Mouse (Mus musculus) kidney, adult 9 months (tissue): ENCODE results near the gene Fmod.

Experiments used
- DNase-seq: peaks from one replicate; pipeline ENCODE4 v3.0.0; 2022

Fmod gene

GRCm38 (mm10) chr1:134077389-134078060, 40.5 kb downstream of the Fmod start:
- peak; percentile 57 for DNase-seq

DNA sequence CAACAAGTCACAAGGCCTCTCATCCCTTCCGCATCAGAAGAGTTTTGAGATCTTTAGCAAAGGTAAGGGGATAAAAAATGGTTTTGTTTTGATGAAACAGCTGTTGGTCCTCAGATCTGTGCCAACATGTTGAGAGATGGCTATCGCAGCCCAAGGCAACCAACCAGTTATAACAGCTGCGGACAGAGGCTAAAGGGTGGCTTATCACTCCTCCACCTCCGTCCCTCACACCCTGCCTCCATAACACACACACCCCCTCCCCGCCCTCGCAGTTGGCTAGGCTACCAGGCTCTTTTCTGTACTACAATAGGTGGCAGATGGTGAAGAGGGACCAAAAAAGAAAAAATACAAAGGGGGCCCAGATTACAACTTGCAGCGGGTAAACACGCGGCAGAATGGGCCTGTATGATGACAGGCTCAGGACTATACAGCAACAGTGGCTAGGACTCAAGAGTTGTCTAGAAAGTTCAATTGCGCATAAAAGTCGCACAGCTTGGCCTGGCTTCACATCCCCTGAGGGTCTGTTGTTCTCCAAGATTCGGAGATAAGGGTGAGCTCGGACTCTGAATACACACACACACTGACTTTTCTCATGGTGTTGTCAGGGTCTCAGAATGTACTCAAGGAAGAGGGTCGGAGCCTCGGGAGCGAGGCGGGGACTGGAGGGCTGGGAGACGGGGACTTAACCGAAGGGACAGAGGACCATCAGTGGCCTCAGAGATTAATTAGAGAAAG, 41.2 kb downstream of the Fmod start:
- peak; percentile 51 for DNase-seq

GRCm38 (mm10) chr1:134078802-134079476, 41.9 kb downstream of the Fmod start, which contains the start of gene Btg2:
Btg2 (minus strand) TSS chr1:134079120.
- peak; percentile 98 for DNase-seq

- peak; percentile 76 for DNase-seq
Measured at GRCm38 (mm10) chr1:134079477-134080163, 42.6 kb downstream of the Fmod start.

DNA sequence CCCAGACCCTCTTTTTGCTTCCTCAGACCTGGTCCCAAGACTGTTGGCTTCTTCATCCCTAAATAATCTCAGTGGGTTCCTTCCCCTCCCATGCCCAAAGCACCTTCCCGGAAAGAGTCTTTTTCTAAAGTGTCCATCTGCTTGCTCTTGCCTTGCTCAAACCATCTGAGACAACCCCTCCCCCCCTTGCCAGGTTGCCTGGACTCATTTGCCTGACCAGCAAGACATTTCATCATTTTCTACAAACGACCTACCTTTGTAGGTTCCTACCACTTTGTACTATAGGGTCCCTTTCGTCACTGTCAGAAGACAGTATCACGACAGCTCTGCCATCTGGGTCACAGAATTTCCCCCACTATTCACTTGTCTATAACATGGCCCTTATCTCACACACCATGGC, 43.4 kb downstream of the Fmod start:
- no peak for DNase-seq

DNA sequence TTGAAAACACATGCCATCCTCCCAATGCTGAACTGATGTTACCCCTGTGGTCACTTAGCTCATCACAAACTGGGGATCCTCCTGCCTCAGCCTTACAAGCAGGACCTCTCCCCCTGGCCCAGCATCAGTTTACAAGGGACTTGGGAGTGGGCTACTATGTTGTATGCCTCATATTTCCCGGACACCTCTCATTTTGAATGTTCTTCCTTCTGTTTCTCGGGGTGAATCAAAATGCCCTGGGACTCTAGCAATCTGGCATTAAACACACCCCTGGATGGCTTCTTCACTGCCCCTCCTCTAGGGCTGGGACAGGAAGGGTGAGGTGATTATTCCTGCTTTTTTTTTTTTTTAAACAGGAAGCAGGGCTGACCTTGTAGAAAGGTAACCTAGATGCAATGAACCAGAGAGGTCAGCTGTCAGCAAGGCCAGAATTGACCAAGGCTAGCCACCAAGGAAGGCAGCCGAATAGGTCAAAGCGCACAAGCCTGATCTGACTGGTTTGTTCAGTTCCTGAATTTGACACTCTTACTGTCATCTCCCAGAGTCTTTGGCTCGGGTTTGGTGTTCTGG, 43.9 kb downstream of the Fmod start:
- DNase-seq = peak; percentile 61

DNA sequence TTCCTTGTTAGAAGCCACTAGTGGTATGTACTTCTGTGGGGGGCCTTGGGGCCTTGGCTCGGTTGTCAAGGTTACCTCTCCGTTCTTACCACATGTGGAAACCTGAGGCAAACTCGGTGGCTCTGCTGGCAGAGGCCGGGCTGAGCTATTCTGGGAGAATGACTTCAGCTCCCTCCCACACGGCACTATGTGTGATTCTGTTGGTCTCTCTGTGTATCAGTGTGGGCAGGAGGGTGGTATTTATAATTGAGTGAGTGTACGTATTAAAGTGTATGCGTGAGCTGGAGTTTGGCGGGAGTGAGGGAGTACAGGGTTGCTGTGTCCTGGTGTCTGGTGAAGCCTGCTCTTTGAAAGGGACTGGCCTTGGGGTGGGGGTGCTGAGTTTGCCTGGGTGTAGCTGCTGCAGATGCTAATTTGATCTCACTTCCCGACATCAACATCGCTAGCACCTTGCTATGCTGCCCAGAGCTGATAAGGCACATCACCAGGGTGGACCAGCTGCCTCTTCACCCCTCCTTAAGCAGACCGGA, 46.0 kb downstream of the Fmod start:
- DNase-seq = peak; percentile 46

- no peak for DNase-seq
Measured at GRCm38 (mm10) chr1:134083676-134084075, 46.6 kb downstream of the Fmod start.

DNA sequence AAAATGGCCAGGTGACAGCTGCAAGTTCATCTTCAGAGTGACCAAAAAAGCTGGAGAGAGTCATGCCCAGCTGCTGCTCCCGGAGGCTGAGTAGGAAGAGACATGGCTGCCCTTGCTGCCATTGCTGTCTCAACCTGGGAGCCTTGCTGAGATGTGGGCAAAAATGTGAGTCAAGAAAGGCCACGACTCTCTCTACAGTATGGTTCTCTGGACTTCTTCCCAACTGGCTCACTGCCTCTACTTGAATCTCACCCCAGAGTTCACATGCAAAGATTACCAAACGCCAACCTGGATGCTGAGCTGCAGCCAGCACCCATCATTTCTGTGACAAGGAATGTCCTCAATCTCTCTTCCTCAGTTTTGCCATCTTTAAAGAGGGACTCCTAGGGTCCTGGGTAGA, 47.1 kb downstream of the Fmod start:
- DNase-seq = no peak

DNA sequence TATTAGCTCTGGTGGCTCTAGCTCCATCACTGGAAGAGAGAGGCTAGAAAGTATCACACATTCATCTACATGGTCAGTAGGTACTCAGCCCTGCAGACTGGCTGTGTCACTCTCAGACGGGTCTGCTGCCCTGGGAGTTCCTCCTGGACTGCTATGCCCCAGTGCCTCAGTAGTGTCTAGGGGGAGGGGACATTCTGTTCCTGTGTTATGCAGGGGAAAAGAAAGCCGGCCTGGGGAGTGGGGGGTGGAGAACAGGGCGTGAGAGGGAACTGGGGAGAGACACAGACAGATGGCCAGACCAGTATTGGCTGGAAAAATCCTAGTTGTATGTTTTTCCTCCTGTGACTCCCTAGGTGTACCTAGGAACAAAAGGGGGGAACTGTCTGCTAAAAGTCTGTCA, 49.0 kb downstream of the Fmod start:
- DNase-seq = no peak

GRCm38 (mm10) chr1:134086811-134087398, 49.9 kb downstream of the Fmod start:
- peak; percentile 63 for DNase-seq

DNA sequence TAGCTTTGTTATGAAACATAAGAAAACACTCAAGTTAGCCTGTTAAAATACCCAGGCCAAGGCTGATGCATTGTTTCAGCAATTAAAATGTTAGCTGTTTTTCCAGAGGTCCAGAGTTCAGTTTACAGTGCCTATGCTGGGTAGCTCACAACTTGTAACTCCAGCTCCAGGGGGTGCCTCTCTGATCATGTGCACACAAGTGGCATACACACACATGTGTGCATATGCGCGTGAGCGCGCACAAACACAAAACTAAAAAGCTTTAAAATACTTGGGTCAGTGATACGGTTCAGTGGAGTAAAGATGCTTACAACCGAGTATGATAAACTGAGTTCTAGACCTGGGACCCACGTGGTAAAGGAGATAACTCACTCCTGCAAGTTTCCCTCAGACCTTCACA, 52.0 kb downstream of the Fmod start:
- no peak for DNase-seq

GRCm38 (mm10) chr1:134091851-134092250, 54.8 kb downstream of the Fmod start:
- no peak for DNase-seq

DNA sequence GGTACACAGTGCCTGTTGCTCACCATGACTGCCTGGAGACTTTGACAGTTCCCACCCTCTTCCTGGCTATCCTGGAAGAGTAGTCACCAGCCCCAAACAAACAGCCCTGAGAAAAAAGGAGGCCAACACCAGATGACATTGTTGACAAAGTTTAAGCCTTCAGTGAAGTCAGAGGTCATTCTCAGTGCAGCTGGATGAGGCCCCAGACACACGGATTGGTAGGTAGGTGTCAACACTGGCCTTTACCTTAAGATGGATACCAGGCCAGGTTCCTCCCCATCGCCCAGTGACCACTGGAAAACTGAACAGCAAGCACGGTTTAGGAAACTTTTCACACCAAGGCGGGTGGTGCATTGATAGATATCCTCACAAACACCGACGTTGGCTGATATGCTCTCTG, 55.3 kb downstream of the Fmod start:
- no peak for DNase-seq

DNA sequence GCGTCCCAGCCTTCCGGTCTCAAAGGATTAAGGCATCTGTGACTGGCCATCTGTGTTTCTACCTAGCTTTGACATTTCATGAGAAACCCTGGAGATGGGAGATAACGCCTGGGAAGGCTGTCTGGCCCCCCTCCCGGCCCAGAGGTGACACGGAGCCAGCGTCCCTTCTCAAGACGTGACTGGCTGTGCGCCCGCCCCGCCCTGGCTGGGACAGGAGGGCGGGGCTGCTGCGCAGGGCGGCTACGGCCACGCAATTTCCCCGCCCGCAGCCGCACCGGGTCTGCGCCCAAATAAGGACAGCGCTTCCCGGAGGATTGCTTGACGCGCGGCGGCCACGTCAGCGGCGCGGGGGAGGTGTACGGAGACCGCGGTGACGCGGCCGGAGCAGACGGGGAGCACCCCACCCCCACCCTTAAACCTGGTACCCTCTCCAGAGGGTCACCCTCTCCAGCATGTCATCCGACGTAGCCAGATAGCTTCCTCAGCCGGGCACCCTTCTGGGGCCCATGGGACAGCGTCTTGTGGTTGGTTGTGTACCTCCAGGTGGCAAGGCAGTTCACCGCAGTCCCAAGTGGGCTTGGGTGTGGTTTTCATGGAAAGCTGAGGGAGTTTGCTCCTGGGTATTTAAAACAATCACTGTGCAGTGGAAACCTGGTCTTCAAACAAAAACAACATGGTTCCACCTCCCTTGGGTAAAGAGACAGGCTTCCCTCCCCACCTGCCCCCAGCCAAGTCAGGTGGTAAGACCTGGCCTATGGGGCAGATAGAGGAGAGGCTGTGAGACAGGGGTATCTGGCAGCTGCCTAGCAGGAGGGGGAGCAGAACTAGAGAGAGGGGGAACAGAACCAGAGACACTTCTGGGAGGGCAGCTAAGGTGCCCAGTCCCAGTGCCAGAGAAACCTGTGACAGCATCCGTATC, 56.1 kb downstream of the Fmod start:
- peak; percentile 92 for DNase-seq

DNA sequence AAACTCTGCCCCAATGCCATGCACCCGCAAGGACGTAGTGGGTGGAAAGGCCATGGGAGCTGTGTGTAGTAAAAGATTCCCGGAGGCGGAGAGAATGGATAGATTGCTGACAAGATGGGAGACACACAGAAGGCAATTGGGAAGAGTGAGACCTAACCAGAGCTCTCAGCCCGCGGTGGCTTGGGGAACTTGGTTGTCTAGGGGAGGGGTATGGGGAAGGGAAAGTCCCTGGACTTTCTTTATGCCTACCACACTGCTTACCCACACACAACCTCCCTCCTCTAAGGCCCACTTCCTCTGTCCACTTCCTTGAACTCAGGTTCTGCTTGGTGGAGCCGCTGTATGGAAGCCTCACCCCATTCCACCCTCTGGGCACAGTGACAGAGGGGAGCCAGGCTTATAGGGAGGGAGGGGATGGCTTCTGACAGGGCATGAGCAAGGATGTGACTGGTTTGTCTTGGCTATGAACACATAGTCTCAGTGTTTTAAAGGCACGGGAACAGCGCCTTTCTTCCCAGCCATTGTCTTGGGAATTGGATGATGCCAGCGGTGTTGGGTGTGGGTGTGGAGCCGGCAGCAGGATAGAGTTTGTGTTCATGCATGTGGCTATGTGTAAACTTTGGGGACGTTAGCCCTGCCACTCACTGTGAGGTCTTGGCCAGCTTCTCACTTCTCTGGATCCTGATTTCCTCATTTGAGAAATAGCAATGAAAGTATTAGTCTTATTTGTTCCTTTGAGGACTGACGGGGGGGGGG, 56.9 kb downstream of the Fmod start:
- no peak for DNase-seq

DNA sequence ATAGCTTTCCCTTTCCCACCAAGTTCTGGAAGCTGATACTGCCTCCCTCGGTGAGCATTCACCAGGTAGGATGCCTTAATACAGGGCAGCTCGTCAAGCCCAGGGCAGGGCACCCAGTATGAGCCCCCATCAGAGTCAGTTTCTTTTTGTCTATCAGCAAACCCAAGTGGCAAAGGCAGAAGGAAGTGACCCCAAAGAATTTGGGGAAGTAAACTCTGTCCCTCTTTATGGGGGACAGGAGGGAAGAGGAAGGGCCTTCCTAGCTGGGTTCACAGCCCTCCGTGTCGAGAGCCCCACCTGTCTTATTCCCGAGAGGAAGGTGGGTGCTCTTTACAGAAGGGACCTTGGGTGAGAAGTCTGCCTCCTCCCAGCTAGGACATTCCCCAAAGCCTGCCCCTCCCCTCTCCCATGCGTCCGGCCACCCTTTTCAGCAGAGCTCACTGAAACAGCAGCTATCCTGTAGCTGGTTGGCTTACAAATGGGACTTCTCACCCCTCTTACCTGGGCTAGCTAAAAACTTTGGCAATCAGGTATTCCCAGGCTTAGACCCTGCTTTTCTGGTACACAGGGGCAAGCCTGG, 58.1 kb downstream of the Fmod start:
- no peak for DNase-seq

DNA sequence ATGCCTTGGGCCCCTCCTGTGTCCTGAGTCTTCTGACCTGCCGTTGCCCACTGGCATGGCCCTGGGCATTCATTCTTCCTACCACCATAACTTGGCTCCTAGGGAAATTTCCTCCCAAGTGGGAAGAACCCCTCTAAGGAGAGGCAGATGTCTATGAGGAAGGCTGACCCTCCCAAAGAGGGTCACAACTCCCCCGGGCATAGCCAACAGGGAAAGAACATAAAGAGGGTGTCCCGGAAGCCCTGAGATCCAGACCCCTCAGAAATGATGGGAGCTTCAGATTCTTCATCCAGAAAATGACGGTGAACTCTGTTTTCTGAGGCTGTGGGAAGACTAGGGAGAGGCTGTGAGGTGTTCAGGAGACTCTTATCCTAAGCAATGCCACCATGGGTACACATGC, 58.7 kb downstream of the Fmod start:
- DNase-seq = no peak

GRCm38 (mm10) chr1:134096264-134096934, 59.3 kb downstream of the Fmod start:
- DNase-seq = peak; percentile 19
